In the genomic region with DNA sequence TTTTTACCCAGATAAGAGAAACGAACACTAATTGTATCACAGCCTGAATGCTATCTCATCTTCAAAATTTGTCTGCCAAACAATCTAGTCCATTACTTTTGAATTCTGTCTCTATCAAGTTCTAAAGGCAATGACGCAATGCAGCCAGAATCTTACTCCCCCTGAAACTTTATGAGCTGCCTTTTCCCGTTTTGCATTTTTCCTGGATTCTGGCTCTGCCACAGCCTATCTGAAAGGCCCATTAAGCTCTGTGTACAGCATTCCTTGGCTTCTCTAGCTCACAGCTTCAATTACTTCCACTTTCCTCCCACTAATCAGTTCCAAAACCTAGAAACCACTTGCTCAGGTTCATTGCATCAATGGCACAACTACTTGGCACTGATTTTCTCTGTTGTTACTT, we compare ENCODE assay signal across 28 mouse cellular contexts.
DNase-seq lines count a peak whose midpoint lies in the region; ATAC-seq and TF ChIP-seq lines count a peak whose summit lies in the region.
"Had no signal": no experiment of that assay in that cellular context is flagged by ENCODE, and none has a peak within 500 bp of the region (broad histone marks: within the 10 kb centered on the region; RNA-seq: fewer than 3 reads in every experiment).

No protein-coding gene starts in this region.

- no peak for TF ChIP-seq POLR2A in limb, embryonic 14.5 days (IDR thresholded peaks at IDR 0.05; ENCODE audit: borderline replicate concordance, extremely low read depth, insufficient read depth, insufficient read length)

- ATAC-seq in embryonic facial prominence, embryonic 14.5 days (ENCODE audit: low read depth): no peak
- ATAC-seq in limb, embryonic 13.5 days (ENCODE audit: low FRiP score, low read depth): peak; percentile 76
- ATAC-seq in limb, embryonic 14.5 days (ENCODE audit: low FRiP score, low read depth): no peak
- ATAC-seq: CD4-positive, CD25-positive, alpha-beta regulatory T cell, adult 4 months; forebrain, embryonic 14.5 days; forebrain, embryonic 16.5 days had no signal

- no peak overlapping the region for H3K4me3 ChIP-seq in embryonic facial prominence, embryonic 14.5 days (ENCODE audit: low read depth, low read length)
- no peak overlapping the region for H3K4me3 ChIP-seq in embryonic facial prominence, embryonic 10.5 days
- H3K4me3 ChIP-seq in limb, embryonic 13.5 days: no peak overlapping the region
- H3K4me3 ChIP-seq in limb, embryonic 10.5 days: no peak overlapping the region
- no peak overlapping the region for H3K4me3 ChIP-seq in limb, embryonic 14.5 days (replicated peaks; ENCODE audit: low read length)
- H3K4me3 ChIP-seq: embryonic facial prominence, embryonic 12.5 days; embryonic facial prominence, embryonic 15.5 days; erythroblast, embryonic 14.5 days; forebrain, embryonic 10.5 days; forebrain, embryonic 12.5 days had no signal

- no peaks in the 10 kb centered on the region for H3K9me3 ChIP-seq in embryonic facial prominence, embryonic 14.5 days (ENCODE audit: control insufficient read depth, low read length)
- H3K9me3 ChIP-seq in embryonic facial prominence, embryonic 10.5 days: no peaks in the 10 kb centered on the region
- no peaks in the 10 kb centered on the region for H3K9me3 ChIP-seq in limb, embryonic 13.5 days
- H3K9me3 ChIP-seq in limb, embryonic 10.5 days (replicated peaks): no peaks in the 10 kb centered on the region
- no peaks in the 10 kb centered on the region for H3K9me3 ChIP-seq in limb, embryonic 14.5 days (ENCODE audit: control insufficient read depth, low read length)
- H3K9me3 ChIP-seq: embryonic facial prominence, embryonic 12.5 days; embryonic facial prominence, embryonic 15.5 days; forebrain, embryonic 10.5 days; forebrain, embryonic 12.5 days; G1E had no signal

- no peak overlapping the region for H3K4me2 ChIP-seq in embryonic facial prominence, embryonic 14.5 days (ENCODE audit: low read depth, low read length)
- no peak overlapping the region for H3K4me2 ChIP-seq in limb, embryonic 13.5 days (replicated peaks)
- no peak overlapping the region for H3K4me2 ChIP-seq in limb, embryonic 14.5 days (replicated peaks; ENCODE audit: low read depth, low read length, severe bottlenecking)
- H3K4me2 ChIP-seq: embryonic facial prominence, embryonic 12.5 days; embryonic facial prominence, embryonic 15.5 days; forebrain, embryonic 12.5 days had no signal

- no peaks in the 10 kb centered on the region for H3K27me3 ChIP-seq in embryonic facial prominence, embryonic 14.5 days (replicated peaks; ENCODE audit: control insufficient read depth, insufficient read depth, low read length)
- H3K27me3 ChIP-seq in embryonic facial prominence, embryonic 10.5 days (replicated peaks; ENCODE audit: low read depth, poor library complexity, severe bottlenecking): no peaks in the 10 kb centered on the region
- no peaks in the 10 kb centered on the region for H3K27me3 ChIP-seq in limb, embryonic 13.5 days
- H3K27me3 ChIP-seq in limb, embryonic 10.5 days (ENCODE audit: low read depth, poor library complexity, severe bottlenecking): no peaks in the 10 kb centered on the region
- no peaks in the 10 kb centered on the region for H3K27me3 ChIP-seq in limb, embryonic 14.5 days (ENCODE audit: control insufficient read depth, insufficient read depth, low read length)
- H3K27me3 ChIP-seq: CH12.LX; embryonic facial prominence, embryonic 12.5 days; embryonic facial prominence, embryonic 15.5 days; forebrain, embryonic 12.5 days had no signal

- no peak overlapping the region for H3K9ac ChIP-seq in embryonic facial prominence, embryonic 14.5 days (ENCODE audit: low read depth, low read length)
- no peak overlapping the region for H3K9ac ChIP-seq in limb, embryonic 13.5 days
- no peak overlapping the region for H3K9ac ChIP-seq in limb, embryonic 14.5 days (ENCODE audit: low read depth, low read length, severe bottlenecking)
- H3K9ac ChIP-seq: embryonic facial prominence, embryonic 12.5 days; embryonic facial prominence, embryonic 15.5 days; forebrain, embryonic 12.5 days had no signal

- peak; percentile 27 for DNase-seq in embryonic facial prominence, embryonic 14.5 days (ENCODE audit: low spot score)
- no peak for DNase-seq in embryonic facial prominence, embryonic 10.5 days (ENCODE audit: low spot score)
- no peak for DNase-seq in limb, embryonic 10.5 days (ENCODE audit: low spot score)
- DNase-seq in Muller cell, postnatal 12 days (ENCODE audit: inconsistent ontology term): peak; percentile 75
- peak; percentile 66 for DNase-seq in limb, embryonic 14.5 days (ENCODE audit: low spot score)
- no peak for DNase-seq in layer of hippocampus, adult 9-11 months
- DNase-seq: adrenal gland, adult 2 months; adrenal gland, postnatal 10 days; adrenal gland, postnatal 25 days; B cell, adult 2 months; cerebellum, adult 11 months; cerebellum, adult 18-20 months; cerebellum, adult 8-10 months; cerebellum, adult 9-11 months; cerebellum, postnatal 14 days; cerebellum, postnatal 36 days; embryo, embryonic 11 days had no signal

- no peak overlapping the region for H3K27ac ChIP-seq in embryonic facial prominence, embryonic 14.5 days (replicated peaks; ENCODE audit: low read depth, low read length)
- no peak overlapping the region for H3K27ac ChIP-seq in embryonic facial prominence, embryonic 10.5 days (replicated peaks)
- no peak overlapping the region for H3K27ac ChIP-seq in limb, embryonic 13.5 days
- H3K27ac ChIP-seq in limb, embryonic 10.5 days: no peak overlapping the region
- H3K27ac ChIP-seq in limb, embryonic 14.5 days (replicated peaks; ENCODE audit: low read depth, low read length): no peak overlapping the region
- H3K27ac ChIP-seq: embryonic facial prominence, embryonic 12.5 days; embryonic facial prominence, embryonic 15.5 days; forebrain, embryonic 10.5 days; forebrain, embryonic 12.5 days had no signal

- no peaks in the 10 kb centered on the region for H3K36me3 ChIP-seq in embryonic facial prominence, embryonic 14.5 days (ENCODE audit: control insufficient read depth, insufficient read depth, low read length)
- H3K36me3 ChIP-seq in embryonic facial prominence, embryonic 10.5 days (replicated peaks): no peaks in the 10 kb centered on the region
- no peaks in the 10 kb centered on the region for H3K36me3 ChIP-seq in limb, embryonic 13.5 days
- H3K36me3 ChIP-seq in limb, embryonic 10.5 days: no peaks in the 10 kb centered on the region
- H3K36me3 ChIP-seq in limb, embryonic 14.5 days (ENCODE audit: control insufficient read depth, insufficient read depth, low read length): no peaks in the 10 kb centered on the region
- H3K36me3 ChIP-seq: embryonic facial prominence, embryonic 12.5 days; embryonic facial prominence, embryonic 15.5 days; forebrain, embryonic 10.5 days; forebrain, embryonic 12.5 days; G1E had no signal

- no peaks in the 10 kb centered on the region for H3K4me1 ChIP-seq in embryonic facial prominence, embryonic 14.5 days (ENCODE audit: control insufficient read depth, insufficient read depth, low read length)
- H3K4me1 ChIP-seq in embryonic facial prominence, embryonic 10.5 days: no peaks in the 10 kb centered on the region
- H3K4me1 ChIP-seq in limb, embryonic 13.5 days: 0 out of 2 replicates have a peak, but pooled peaks cover 4% of the 10 kb centered on the region
- no peaks in the 10 kb centered on the region for H3K4me1 ChIP-seq in limb, embryonic 10.5 days
- no peaks in the 10 kb centered on the region for H3K4me1 ChIP-seq in limb, embryonic 14.5 days (ENCODE audit: control insufficient read depth, insufficient read depth, low read length)
- H3K4me1 ChIP-seq: embryonic facial prominence, embryonic 12.5 days; embryonic facial prominence, embryonic 15.5 days; forebrain, embryonic 10.5 days; forebrain, embryonic 12.5 days had no signal

- WGBS in embryonic facial prominence, embryonic 14.5 days: 56% methylated on average over 3 of the region's 3 CpGs
- WGBS in embryonic facial prominence, embryonic 10.5 days: 80% methylated on average over 3 of the region's 3 CpGs
- 49% methylated on average over 3 of the region's 3 CpGs for WGBS in limb, embryonic 13.5 days
- WGBS in limb, embryonic 10.5 days: 85% methylated on average over 3 of the region's 3 CpGs
- 41% methylated on average over 3 of the region's 3 CpGs for WGBS in limb, embryonic 14.5 days

Comparison
In these comparisons a context has a peak if more than half of its experiments do, and no peak if none do; other contexts are left out.
1. DNase-seq: peak in embryonic facial prominence, embryonic 14.5 days (single experiment), Muller cell, postnatal 12 days (single experiment) and limb, embryonic 14.5 days (single experiment); none in embryonic facial prominence, embryonic 10.5 days (single experiment), limb, embryonic 10.5 days (single experiment) and layer of hippocampus, adult 9-11 months (single experiment).